Mouse (Mus musculus): Measurements from ENCODE around the gene H2-Q2. TPM values are rescaled to one million over a fixed set of nuclear protein-coding genes. Genes with fewer than 3 reads are reported as not detected.
"Not testable (repeated sequence)": the region's sequence is repeated elsewhere in the genome, so short reads cannot be mapped to it uniquely, and the experiment has no call there.

Gene H2-Q2
- polyA plus RNA-seq, 1 experiment from 2014 or later = 3.3 TPM

GRCm38 (mm10) chr17:35326000-35326399 is 16.0 kb upstream of the H2-Q2 start:
- H3K4me2 ChIP-seq; H3K9ac ChIP-seq; ATAC-seq (ENCODE audit: extremely low read depth, insufficient number of reproducible peaks, low FRiP score, low TSS enrichment); H3K4me3 ChIP-seq; H3K36me3 ChIP-seq; H3K9me3 ChIP-seq; H3K27ac ChIP-seq (replicated peaks); H3K4me1 ChIP-seq: not testable (repeated sequence)
- H3K27me3 ChIP-seq (replicated peaks) = peaks cover 30% of the 10 kb centered on the region

- H3K36me3 ChIP-seq; H3K9ac ChIP-seq; H3K4me1 ChIP-seq; H3K27ac ChIP-seq (replicated peaks); H3K9me3 ChIP-seq; H3K4me2 ChIP-seq; H3K4me3 ChIP-seq; H3K27me3 ChIP-seq (replicated peaks); ATAC-seq (ENCODE audit: extremely low read depth, insufficient number of reproducible peaks, low FRiP score, low TSS enrichment): not testable (repeated sequence)
- WGBS = 50% methylated on average over 3 of the region's 3 CpGs
Observed at GRCm38 (mm10) chr17:35329714-35330113, 12.3 kb upstream of the H2-Q2 start.

GRCm38 (mm10) chr17:35331546-35331945 is 10.5 kb upstream of the H2-Q2 start:
- H3K4me2 ChIP-seq; H3K4me1 ChIP-seq; H3K27ac ChIP-seq (replicated peaks); H3K36me3 ChIP-seq; ATAC-seq (ENCODE audit: extremely low read depth, insufficient number of reproducible peaks, low FRiP score, low TSS enrichment); H3K9me3 ChIP-seq; H3K9ac ChIP-seq; H3K27me3 ChIP-seq (replicated peaks); H3K4me3 ChIP-seq: not testable (repeated sequence)
- WGBS = 52% methylated on average over 6 of the region's 6 CpGs

- peaks cover 15% of the 10 kb centered on the region for H3K4me1 ChIP-seq
- ATAC-seq (ENCODE audit: extremely low read depth, insufficient number of reproducible peaks, low FRiP score, low TSS enrichment) = no peak
- peak overlapping the region; percentile 54 for H3K4me3 ChIP-seq
- peak overlapping the region; percentile 88 for H3K4me2 ChIP-seq
- 3% methylated on average over 46 of the region's 46 CpGs for WGBS
- peaks cover 67% of the 10 kb centered on the region for H3K27me3 ChIP-seq (replicated peaks)
- no peak overlapping the region for H3K27ac ChIP-seq (replicated peaks)
- H3K9me3 ChIP-seq = no peaks in the 10 kb centered on the region
- no peaks in the 10 kb centered on the region for H3K36me3 ChIP-seq
- H3K9ac ChIP-seq = peak overlapping the region; percentile 70
Observed at GRCm38 (mm10) chr17:35342711-35343476, 852 bp downstream of the H2-Q2 start.

GRCm38 (mm10) chr17:35347659-35348058 is 5.6 kb downstream of the H2-Q2 start:
- H3K4me3 ChIP-seq; H3K9ac ChIP-seq; H3K4me2 ChIP-seq; H3K9me3 ChIP-seq; H3K27ac ChIP-seq (replicated peaks); H3K36me3 ChIP-seq; ATAC-seq (ENCODE audit: extremely low read depth, insufficient number of reproducible peaks, low FRiP score, low TSS enrichment): not testable (repeated sequence)
- Histone ChIP-seq H3K4me1 (peaks cover 19% of the 10 kb centered on the region), H3K27me3 (replicated peaks) (peaks cover 30% of the 10 kb centered on the region)

- H3K36me3 ChIP-seq; ATAC-seq (ENCODE audit: extremely low read depth, insufficient number of reproducible peaks, low FRiP score, low TSS enrichment); H3K27ac ChIP-seq (replicated peaks); H3K9me3 ChIP-seq; H3K4me3 ChIP-seq; H3K9ac ChIP-seq; H3K4me2 ChIP-seq; H3K27me3 ChIP-seq (replicated peaks): not testable (repeated sequence)
- WGBS = 33% methylated on average over 6 of the region's 6 CpGs
- H3K4me1 ChIP-seq = peaks cover 22% of the 10 kb centered on the region
Observed at GRCm38 (mm10) chr17:35353275-35353674, 11.2 kb downstream of the H2-Q2 start.

GRCm38 (mm10) chr17:35354071-35354470 is 12.0 kb downstream of the H2-Q2 start:
- Histone ChIP-seq H3K27me3 (replicated peaks) (peaks cover 14% of the 10 kb centered on the region), H3K4me2 (no peak overlapping the region), H3K27ac (replicated peaks) (no peak overlapping the region), H3K9me3 (no peaks in the 10 kb centered on the region), H3K4me3 (no peak overlapping the region), H3K9ac (no peak overlapping the region), H3K36me3 (no peaks in the 10 kb centered on the region), H3K4me1 (peaks cover 23% of the 10 kb centered on the region)
- ATAC-seq (ENCODE audit: extremely low read depth, insufficient number of reproducible peaks, low FRiP score, low TSS enrichment) = no peak
- WGBS = 65% methylated on average over 2 of the region's 2 CpGs

- WGBS = 48% methylated on average over 1 of the region's 1 CpGs
- Histone ChIP-seq H3K9me3 (no peaks in the 10 kb centered on the region), H3K27me3 (replicated peaks) (peaks cover 22% of the 10 kb centered on the region), H3K36me3 (no peaks in the 10 kb centered on the region), H3K4me1 (peaks cover 24% of the 10 kb centered on the region), H3K4me3 (no peak overlapping the region), H3K9ac (no peak overlapping the region), H3K27ac (replicated peaks) (no peak overlapping the region), H3K4me2 (no peak overlapping the region)
- ATAC-seq (ENCODE audit: extremely low read depth, insufficient number of reproducible peaks, low FRiP score, low TSS enrichment) = no peak
Observed at GRCm38 (mm10) chr17:35357086-35357485, 15.0 kb downstream of the H2-Q2 start.

- Histone ChIP-seq H3K4me3 (peak overlapping the region; percentile 55), H3K36me3 (no peaks in the 10 kb centered on the region), H3K4me1 (peaks cover 24% of the 10 kb centered on the region), H3K27ac (replicated peaks) (no peak overlapping the region), H3K9me3 (peaks cover 8% of the 10 kb centered on the region), H3K9ac (peak overlapping the region; percentile 73), H3K27me3 (replicated peaks) (peaks cover 22% of the 10 kb centered on the region), H3K4me2 (peak overlapping the region; percentile 84)
- 11% methylated on average over 38 of the region's 38 CpGs for WGBS
- no peak; the same call in 1 of the 2 replicates for ATAC-seq (ENCODE audit: extremely low read depth, insufficient number of reproducible peaks, low FRiP score, low TSS enrichment)
Observed at GRCm38 (mm10) chr17:35358763-35359469, 16.9 kb downstream of the H2-Q2 start.

- Histone ChIP-seq H3K4me3 (peak overlapping the region; percentile 55), H3K4me2 (peak overlapping the region; percentile 84), H3K9ac (peak overlapping the region; percentile 73), H3K27ac (replicated peaks) (no peak overlapping the region), H3K4me1 (peaks cover 24% of the 10 kb centered on the region), H3K9me3 (peaks cover 8% of the 10 kb centered on the region), H3K36me3 (no peaks in the 10 kb centered on the region), H3K27me3 (replicated peaks) (peaks cover 22% of the 10 kb centered on the region)
- WGBS = 15% methylated on average over 21 of the region's 21 CpGs
- ATAC-seq (ENCODE audit: extremely low read depth, insufficient number of reproducible peaks, low FRiP score, low TSS enrichment) = no peak
Observed at GRCm38 (mm10) chr17:35359470-35359862, 17.4 kb downstream of the H2-Q2 start.

- Histone ChIP-seq H3K9me3 (peaks cover 8% of the 10 kb centered on the region; the same call in 1 of the 2 replicates), H3K27ac (replicated peaks) (no peak within 1 kb of the TSS), H3K27me3 (replicated peaks) (peaks cover 15% of the 10 kb centered on the region), H3K9ac (peak within 1 kb of the TSS; percentile 79), H3K4me2 (peak within 1 kb of the TSS; percentile 96), H3K36me3 (no peaks in the 10 kb centered on the region), H3K4me3 (peak within 1 kb of the TSS; percentile 71), H3K4me1 (no peaks in the 10 kb centered on the region; the same call in 1 of the 2 replicates)
- ATAC-seq (ENCODE audit: extremely low read depth, insufficient number of reproducible peaks, low FRiP score, low TSS enrichment) = peak; percentile 78
- under 1% methylated on average over 16 of the region's 16 CpGs for WGBS
Observed at GRCm38 (mm10) chr17:35379369-35379728, 37.3 kb downstream of the H2-Q2 start, which contains the start of gene H2-Q4. Gene H2-Q4, plus strand, starts transcription at chr17:35379617.
